Mouse (Mus musculus) heart, postnatal 25 days (tissue): ENCODE measurements around the gene Otoa. TPM values are rescaled to one million over a fixed set of nuclear protein-coding genes. Genes with fewer than 3 reads are reported as not detected.

Experiments used
- DNase-seq: peaks from one replicate; pipeline ENCODE4 v3.0.0; 2022; ENCODE audit warnings: low spot score
- intact Hi-C: fragments of 180-260 bp; cut with DNase I; formaldehyde crosslinking; loops from one replicate; pipeline ENCODE4 v1.15.1; 2025
- total RNA-seq, 2 experiments: library from RNA; stranded (reverse); gene quantifications; 2 replicates each; pipeline ENCODE4 v1.2.3; 2021

The Otoa gene
- total RNA-seq, 2 experiments from 2014 or later: 0.14 to 0.21 TPM

DNA sequence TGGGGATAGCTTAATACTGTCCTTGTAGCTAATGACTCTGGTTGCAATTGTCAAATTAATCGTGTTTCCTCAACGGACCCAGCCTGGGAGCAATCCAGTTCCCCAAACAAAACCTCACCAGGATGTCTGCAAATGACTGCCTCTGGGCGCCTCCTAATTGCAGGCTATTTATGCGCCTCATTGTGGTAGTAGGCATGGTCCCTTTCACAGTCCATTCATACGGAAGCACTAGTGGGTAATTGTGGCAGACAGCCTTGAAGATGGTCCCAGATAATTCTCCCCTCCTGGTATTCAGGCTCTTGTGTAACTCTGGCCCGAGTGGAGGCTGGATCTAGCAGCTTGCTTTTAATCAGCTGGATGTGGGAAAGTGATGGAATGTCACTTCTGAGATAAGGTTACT, 90.4 kb downstream of the Otoa start:
- intact Hi-C loops: no loop called here
- DNase-seq: no peak

DNA sequence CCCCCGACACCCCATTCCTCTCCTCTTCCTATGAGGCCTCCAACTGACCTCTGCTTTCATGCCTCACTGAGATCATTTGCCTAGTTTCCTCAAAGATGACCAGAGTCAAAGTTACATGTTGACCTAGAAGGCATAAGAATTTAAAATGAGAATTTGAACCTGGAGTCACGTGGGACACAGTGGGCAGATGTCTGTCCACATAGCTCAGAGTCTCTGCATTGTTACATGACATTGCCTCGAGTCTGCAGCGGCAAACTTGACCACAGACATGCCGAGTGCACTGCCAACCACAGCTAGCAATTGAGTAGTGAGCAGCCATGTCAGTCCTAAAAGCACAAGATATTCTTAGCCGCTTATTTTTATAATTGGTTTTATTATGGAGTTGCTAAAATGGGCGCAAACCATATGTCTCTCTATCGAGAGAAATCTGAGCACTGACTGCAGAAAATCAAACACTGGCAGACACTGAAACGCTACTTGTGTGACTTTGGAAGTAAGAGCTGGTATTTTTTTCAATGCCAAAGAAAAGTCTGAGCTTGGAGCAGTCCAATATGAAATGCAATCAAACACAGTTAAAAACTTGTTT, 105.8 kb downstream of the Otoa start:
- DNase-seq: no peak
- intact Hi-C loops: no loop called here

DNA sequence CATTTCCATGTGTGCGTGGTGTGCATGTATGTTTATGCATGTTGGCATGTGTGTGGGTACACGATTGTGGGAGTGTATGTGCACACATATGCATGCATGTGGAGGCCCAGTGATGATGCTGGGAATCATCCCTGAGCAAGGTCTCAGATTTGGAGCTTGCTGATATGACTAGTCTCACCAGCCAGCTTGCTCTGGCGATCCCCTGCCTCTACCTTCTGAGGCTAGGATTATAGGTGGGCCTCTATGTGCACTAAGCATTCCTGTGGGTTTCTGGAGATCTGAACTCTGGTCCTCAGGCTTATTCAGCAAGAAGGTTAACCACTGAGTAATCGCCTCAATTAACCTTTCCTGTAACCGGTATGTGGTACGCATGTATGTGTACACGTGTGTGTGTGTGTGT, 107.5 kb downstream of the Otoa start:
- DNase-seq: no peak
- intact Hi-C loops: no loop called here

- intact Hi-C loops: no loop called here
- DNase-seq: no peak
Observed at GRCm38 (mm10) chr7:121198933-121199332, 117.5 kb downstream of the Otoa start.

DNA sequence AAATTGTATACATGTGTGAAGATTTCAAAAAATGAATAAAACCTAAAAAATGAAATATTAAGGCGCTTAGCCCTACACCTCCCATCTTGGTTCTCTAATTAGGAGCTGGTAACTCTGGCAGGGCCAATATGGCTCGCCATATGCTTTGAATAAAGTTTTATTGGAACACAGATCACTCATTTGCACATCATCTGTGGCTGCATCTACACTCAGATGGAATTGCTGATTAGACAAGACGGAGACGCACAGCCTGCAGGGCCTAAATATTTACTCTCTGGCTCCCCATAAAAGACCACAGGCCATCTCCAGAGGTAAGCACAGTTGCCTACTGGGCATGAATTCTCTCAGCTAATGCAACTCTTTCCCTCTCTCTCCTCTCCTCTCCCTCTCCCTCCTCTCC, 130.4 kb downstream of the Otoa start:
- intact Hi-C loops: no loop called here
- no peak for DNase-seq

Other genes starting within 250 kb of the Otoa start
- 10 to 100 TPM; 27.7 to 32.5 TPM for gene Eef2k, start 238.8 kb upstream of the Otoa start, total RNA-seq
- gene Polr3e, start 163.9 kb upstream of the Otoa start, total RNA-seq: 1 to 10 TPM; 8.2 to 8.7 TPM
- 10 to 100 TPM; 14.8 to 21.9 TPM for gene Cdr2, start 99.3 kb upstream of the Otoa start, total RNA-seq
- gene Mfsd13b, start 99.1 kb upstream of the Otoa start, total RNA-seq: not detected
- gene Mettl9, start 47.2 kb upstream of the Otoa start, total RNA-seq: 10 to 100 TPM; 77.5 to 80.5 TPM
- 1 to 10 TPM; 1.7 TPM for gene Igsf6, start 7.1 kb upstream of the Otoa start, total RNA-seq